Mouse (Mus musculus): ENCODE results near the gene Cdhr3. TPM values are rescaled to one million over a fixed set of nuclear protein-coding genes. Genes with fewer than 3 reads are reported as not detected.

Cdhr3 gene
- total RNA-seq, 2 experiments from 2014 or later = 0.27 TPM; not detected in 1

GRCm38 (mm10) chr12:33076309-33076708, 16.4 kb downstream of the Cdhr3 start:
- DNase-seq = no peak

- peak; percentile 57 for DNase-seq
Observed at GRCm38 (mm10) chr12:33071901-33072672, 20.6 kb downstream of the Cdhr3 start.

- DNase-seq = no peak
Observed at GRCm38 (mm10) chr12:33068977-33069376, 23.7 kb downstream of the Cdhr3 start.

DNA sequence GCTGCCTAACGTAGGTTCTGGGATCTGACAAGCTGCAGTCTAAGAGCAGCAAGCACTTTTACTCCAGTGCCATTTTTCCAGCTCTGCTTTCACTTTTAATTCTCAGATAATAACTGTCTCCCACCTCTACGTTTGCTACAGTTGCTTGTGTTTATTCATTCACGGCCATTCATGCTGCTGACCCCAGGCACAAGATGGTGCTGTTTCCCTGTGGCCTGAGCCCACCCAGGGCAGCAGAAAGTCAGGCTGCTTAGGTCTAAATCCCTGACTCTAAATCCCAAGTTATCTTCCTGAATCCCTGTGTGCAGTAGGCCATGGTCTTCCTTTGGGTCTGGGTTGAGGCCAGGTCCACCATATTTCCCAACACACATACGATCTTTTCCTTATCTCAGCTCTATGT, 26.3 kb downstream of the Cdhr3 start:
- no peak for DNase-seq

DNA sequence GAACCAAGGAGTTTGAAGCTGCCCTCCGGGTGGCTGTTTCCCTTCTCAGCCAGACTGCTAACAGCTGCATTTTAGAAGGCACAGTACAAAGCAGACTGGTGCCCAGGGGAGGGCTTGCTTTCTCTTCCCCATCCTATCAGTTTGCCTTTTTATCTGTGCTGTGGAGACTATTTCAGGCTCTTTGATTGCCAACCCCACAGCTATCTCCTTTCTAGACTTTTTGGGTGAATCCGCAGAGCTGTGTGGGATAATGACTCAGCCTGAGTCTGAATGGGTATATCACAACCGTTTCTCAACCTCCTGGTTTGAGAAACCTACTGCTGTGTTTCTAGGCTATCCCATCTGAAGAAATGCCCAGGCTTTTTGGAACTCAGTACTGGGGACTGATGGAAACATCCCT, 27.5 kb downstream of the Cdhr3 start:
- no peak for DNase-seq

DNA sequence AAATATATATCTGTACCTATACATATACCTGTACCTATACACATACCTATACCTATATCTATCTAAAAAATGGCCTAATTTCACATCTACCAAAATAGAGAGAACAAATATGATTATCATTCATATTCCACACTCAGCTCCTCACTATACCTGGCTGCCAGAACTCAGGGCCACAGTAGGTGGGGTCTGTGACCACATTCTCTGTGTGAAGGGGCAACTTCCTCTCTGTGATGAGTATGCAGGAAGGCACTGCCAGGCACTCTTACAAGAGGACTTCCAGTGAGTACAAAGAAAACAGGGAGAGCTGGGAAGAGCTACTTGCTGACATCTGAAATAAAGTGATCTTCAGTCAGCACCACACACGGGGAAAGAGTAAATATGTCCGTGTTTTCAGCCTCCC, 28.4 kb downstream of the Cdhr3 start:
- DNase-seq = no peak

GRCm38 (mm10) chr12:33063250-33063649, 29.4 kb downstream of the Cdhr3 start:
- no peak for DNase-seq

DNA sequence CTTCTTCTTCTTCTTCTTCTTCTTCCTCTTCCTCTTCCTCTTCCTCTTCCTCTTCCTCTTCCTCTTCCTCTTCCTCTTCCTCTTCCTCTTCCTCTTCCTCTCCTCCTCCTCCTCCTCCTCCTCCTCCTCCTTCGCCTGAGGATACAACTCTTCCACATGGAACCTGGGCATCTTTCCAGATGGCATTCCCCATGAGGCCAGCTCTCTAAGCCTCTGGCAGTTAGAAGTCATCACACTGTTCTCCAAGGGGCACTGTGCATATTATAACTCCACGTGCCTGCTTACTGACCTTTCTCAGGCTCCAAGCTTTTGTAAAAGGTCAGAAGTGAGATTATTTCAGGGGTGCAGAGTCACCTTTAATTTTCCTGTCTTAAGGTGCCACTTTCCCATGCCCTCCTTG, 30.3 kb downstream of the Cdhr3 start:
- peak; percentile 63 for DNase-seq

DNA sequence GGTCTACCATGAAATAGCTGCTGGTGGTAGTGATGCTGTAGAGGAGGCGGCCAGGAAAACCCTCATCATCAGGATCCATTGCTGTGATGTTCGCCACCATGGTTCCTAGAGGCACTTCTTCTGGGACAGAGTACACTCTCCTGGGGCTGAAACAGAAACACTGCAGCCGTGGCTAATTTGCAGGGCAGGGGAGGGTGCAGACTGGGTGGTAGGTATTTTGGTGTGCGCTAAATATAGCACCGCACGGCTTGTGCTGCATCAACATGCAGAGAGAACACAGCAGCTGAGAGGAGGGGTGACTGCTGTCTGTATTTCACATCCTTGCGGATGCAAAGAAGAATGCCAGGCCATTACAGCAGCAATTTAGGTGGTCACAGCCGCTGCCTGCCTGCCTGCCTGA, 31.0 kb downstream of the Cdhr3 start:
- no peak for DNase-seq

GRCm38 (mm10) chr12:33057231-33058048, 35.2 kb downstream of the Cdhr3 start:
- DNase-seq = peak; percentile 54

DNA sequence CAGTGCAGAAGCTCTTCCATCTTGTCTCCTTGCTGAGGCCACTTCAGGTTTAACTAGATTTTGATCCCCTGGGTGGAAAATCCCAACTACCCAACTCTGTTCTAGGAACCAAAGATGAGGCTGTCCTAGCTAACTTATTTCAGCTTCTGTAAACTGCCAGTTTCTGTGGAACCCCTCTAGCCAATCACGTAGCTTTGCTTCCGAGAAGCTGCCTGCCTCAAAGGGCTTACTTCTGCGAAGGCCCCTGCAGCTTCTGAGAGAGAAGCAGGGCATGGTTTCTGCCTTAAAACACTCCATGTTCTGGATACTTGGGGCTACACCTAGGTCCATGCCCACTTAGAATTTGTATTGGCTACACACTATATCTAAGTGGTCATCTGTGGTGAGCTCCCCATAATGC, 36.1 kb downstream of the Cdhr3 start:
- no peak for DNase-seq

- DNase-seq = no peak
Observed at GRCm38 (mm10) chr12:33056074-33056473, 36.6 kb downstream of the Cdhr3 start.

GRCm38 (mm10) chr12:33053746-33054145, 38.9 kb downstream of the Cdhr3 start:
- no peak for DNase-seq

- DNase-seq = no peak
Observed at GRCm38 (mm10) chr12:33053311-33053710, 39.4 kb downstream of the Cdhr3 start.

GRCm38 (mm10) chr12:33048391-33048790, 44.3 kb downstream of the Cdhr3 start:
- no peak for DNase-seq

DNA sequence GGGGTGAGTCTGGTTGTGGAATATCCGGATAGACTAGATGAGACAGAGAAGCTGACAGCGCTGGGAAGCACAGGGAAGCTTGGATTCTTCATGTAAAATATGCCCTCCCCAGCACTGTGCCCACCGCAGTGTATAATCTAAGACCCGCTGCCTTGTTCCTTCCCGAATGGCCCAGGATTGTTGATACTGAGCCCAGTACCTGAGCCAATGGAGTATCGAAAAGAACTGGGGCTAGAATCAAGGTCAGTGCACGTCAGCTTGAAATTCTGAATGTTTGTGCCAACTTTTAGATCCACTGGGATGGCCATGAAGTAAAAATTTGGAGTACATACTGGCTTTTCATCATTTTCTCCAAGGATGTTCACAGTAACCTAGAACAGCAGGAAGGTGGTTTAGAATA, 46.2 kb downstream of the Cdhr3 start:
- DNase-seq = peak; percentile 43

DNA sequence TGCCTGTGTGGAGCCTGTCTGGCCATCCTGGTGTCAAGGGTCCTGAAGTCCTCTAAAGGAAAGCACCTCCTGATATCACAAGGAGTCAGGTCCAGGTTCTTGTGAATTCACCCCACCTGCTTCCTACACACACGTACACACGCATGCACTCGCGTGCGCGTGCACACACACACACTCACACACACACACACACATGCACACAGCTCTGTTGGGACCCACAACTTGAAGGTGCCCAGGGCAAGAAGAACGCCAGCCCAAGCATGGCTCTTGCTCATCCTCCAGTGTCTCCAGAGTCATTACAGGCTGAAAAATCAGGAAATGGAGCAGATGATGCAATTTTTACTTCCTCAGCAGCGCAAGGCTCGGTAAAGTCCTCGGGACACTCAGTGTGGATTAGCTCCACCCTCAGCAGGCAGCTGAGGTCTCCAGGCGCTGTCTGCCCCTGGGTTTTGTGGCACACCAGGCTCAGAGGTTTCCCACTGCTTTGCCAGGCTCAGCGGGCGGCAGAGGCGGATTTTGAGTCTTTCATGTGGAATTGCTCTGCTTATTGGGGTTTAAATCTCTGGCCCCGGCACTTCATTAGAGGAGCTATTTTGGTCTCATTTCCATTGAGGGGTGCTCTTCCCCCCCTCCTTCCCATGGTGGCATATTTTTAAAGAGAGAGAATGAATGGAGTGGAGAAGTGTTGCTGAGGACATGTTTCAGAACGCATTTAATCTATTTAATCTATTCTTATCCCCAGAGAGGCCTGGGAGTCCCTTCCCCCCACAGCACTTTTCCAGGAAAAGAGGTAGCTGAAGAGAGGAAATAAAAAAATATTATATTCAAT, 46.9 kb downstream of the Cdhr3 start:
- DNase-seq = peak; percentile 61

GRCm38 (mm10) chr12:33041476-33041875, 51.2 kb downstream of the Cdhr3 start:
- no peak for DNase-seq

DNA sequence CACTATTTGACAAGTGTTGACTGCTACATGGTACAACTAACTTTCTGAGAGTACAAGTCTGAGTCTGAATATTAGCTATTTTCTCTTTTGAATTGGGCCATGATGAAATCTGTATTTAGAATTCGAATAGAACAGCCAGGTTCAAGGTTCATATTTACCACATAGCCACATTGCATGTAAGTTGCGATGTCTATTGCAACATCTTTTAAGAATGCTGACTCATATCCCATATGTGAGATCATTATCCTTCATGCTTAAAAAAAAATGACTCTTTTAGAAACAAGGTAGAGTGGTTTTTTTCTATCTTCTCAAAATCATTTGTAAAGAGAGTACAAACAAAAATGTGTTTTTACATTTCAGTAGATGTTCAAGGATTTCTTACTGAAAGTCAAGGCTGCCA, 51.9 kb downstream of the Cdhr3 start:
- no peak for DNase-seq

DNA sequence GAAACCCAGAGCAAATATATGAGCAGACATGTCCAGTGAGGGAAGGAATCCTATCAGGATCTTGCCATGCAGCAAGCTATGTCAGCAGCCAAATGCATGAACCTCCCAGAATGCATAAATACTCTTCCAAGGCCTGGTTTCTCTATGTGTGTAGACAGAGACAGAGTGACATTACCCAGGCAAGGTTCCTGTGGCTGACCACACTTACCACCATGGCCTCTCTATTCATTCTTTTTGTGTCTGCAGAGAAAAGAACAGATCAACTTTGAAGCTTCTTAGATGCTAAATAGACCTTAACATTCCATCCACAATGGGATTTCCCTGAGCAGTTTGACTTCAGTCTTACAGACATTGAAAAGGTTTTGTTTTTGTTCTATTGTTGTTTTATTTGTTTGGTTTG, 54.0 kb downstream of the Cdhr3 start:
- no peak for DNase-seq

GRCm38 (mm10) chr12:33035719-33036521, 56.8 kb downstream of the Cdhr3 start:
- peak; percentile 56 for DNase-seq

Measured in adrenal gland, postnatal 10 days (tissue).